Mouse (Mus musculus) kidney, embryonic 15.5 days (tissue): ENCODE measurements at regions not wholly inside any gene's neighbourhood (a gene's known extent, or its start where the extent isn't known, plus 50 kb on each side); places are given as distances from the start of the nearest gene placed in this dataset.

Experiments used
- ATAC-seq: fragments of 200-750 bp; cut with Nextera tagmentation; replicated peaks from 2 replicates; pipeline ENCODE4 v1.8.0; 2017; ENCODE audit warnings: moderate TSS enrichment; ENCODE audit not compliant: low FRiP score
- H3K27ac ChIP-seq: fragments of 300-500 bp; sonication (generic); 2 replicates; pipeline ENCODE4 v1.5.1; 2015; ENCODE audit warnings: mild to moderate bottlenecking, inconsistent platforms
- H3K27me3 ChIP-seq: fragments of 300-500 bp; sonication (generic); 2 replicates; pipeline ENCODE4 v1.6.1; 2015; ENCODE audit warnings: inconsistent platforms
- H3K36me3 ChIP-seq: fragments of 300-500 bp; sonication (generic); 2 replicates; pipeline ENCODE4 v1.6.1; 2015; ENCODE audit warnings: inconsistent platforms
- H3K4me1 ChIP-seq: fragments of 300-500 bp; sonication (generic); 2 replicates; pipeline ENCODE4 v1.6.1; 2015; ENCODE audit warnings: inconsistent platforms
- H3K4me2 ChIP-seq: fragments of 300-500 bp; sonication (generic); 2 replicates; pipeline ENCODE4 v1.6.1; 2015; ENCODE audit warnings: moderate library complexity, mild to moderate bottlenecking, inconsistent platforms
- H3K4me3 ChIP-seq: fragments of 300-500 bp; sonication (generic); replicated peaks from 2 replicates; pipeline ENCODE4 v1.5.1; 2015; ENCODE audit warnings: mild to moderate bottlenecking, inconsistent platforms
- H3K9ac ChIP-seq: fragments of 300-500 bp; sonication (generic); 2 replicates; pipeline ENCODE4 v1.6.1; 2015; ENCODE audit warnings: mild to moderate bottlenecking, inconsistent platforms
- H3K9me3 ChIP-seq: fragments of 300-500 bp; sonication (generic); replicated peaks from 2 replicates; pipeline ENCODE4 v1.6.1; 2016; ENCODE audit warnings: inconsistent platforms
- WGBS: fragments of 180-500 bp; shearing (Covaris S2); methylation state at CpG from one replicate; pipeline ENCODE4 v1.1.7; 2015; ENCODE audit warnings: mixed read lengths; 5-methylcytosine and 5-hydroxymethylcytosine counted together

- Histone ChIP-seq H3K27me3 (no peaks in the 10 kb centered on the region), H3K4me3 (no peak overlapping the region), H3K9me3 (no peaks in the 10 kb centered on the region), H3K27ac (no peak overlapping the region), H3K9ac (no peak overlapping the region), H3K4me1 (no peaks in the 10 kb centered on the region), H3K36me3 (no peaks in the 10 kb centered on the region), H3K4me2 (no peak overlapping the region)
- WGBS: 24% methylated on average over 2 of the region's 2 CpGs
- no peak for ATAC-seq
These were observed 132.4 kb upstream of the Nrsn1 start for GRCm38 (mm10) chr13:25402691-25403090.

GRCm38 (mm10) chr13:25401936-25402504 lies 131.7 kb upstream of the Nrsn1 start:
- Histone ChIP-seq H3K27ac (no peak overlapping the region), H3K9ac (no peak overlapping the region), H3K9me3 (no peaks in the 10 kb centered on the region), H3K36me3 (no peaks in the 10 kb centered on the region), H3K27me3 (no peaks in the 10 kb centered on the region), H3K4me1 (no peaks in the 10 kb centered on the region), H3K4me2 (no peak overlapping the region), H3K4me3 (no peak overlapping the region)
- 48% methylated on average over 9 of the region's 9 CpGs for WGBS
- no peak for ATAC-seq

GRCm38 (mm10) chr13:25392770-25393290 lies 122.5 kb upstream of the Nrsn1 start:
- Histone ChIP-seq H3K4me3 (no peak overlapping the region), H3K27me3 (no peaks in the 10 kb centered on the region), H3K36me3 (no peaks in the 10 kb centered on the region), H3K27ac (no peak overlapping the region), H3K4me2 (no peak overlapping the region), H3K4me1 (no peaks in the 10 kb centered on the region), H3K9ac (no peak overlapping the region), H3K9me3 (0 out of 2 replicates have a peak, but pooled peaks cover 3% of the 10 kb centered on the region)
- 52% methylated on average over 5 of the region's 5 CpGs for WGBS
- no peak for ATAC-seq

GRCm38 (mm10) chr13:25362627-25362967 lies 92.3 kb upstream of the Nrsn1 start:
- Histone ChIP-seq H3K36me3 (no peaks in the 10 kb centered on the region), H3K27ac (no peak overlapping the region), H3K9me3 (no peaks in the 10 kb centered on the region), H3K4me2 (no peak overlapping the region), H3K4me3 (no peak overlapping the region), H3K9ac (no peak overlapping the region), H3K27me3 (no peaks in the 10 kb centered on the region), H3K4me1 (no peaks in the 10 kb centered on the region)
- no peak for ATAC-seq
- 80% methylated on average over 4 of the region's 4 CpGs for WGBS

GRCm38 (mm10) chr13:25361850-25362626 lies 91.7 kb upstream of the Nrsn1 start:
- no peak for ATAC-seq
- Histone ChIP-seq H3K27ac (no peak overlapping the region), H3K4me1 (no peaks in the 10 kb centered on the region), H3K4me3 (no peak overlapping the region), H3K36me3 (no peaks in the 10 kb centered on the region), H3K27me3 (no peaks in the 10 kb centered on the region), H3K9ac (no peak overlapping the region), H3K4me2 (no peak overlapping the region), H3K9me3 (no peaks in the 10 kb centered on the region)
- 71% methylated on average over 7 of the region's 7 CpGs for WGBS

- Histone ChIP-seq H3K4me1 (no peaks in the 10 kb centered on the region), H3K27me3 (no peaks in the 10 kb centered on the region), H3K27ac (no peak overlapping the region), H3K9me3 (no peaks in the 10 kb centered on the region), H3K4me2 (no peak overlapping the region), H3K9ac (no peak overlapping the region), H3K36me3 (no peaks in the 10 kb centered on the region), H3K4me3 (no peak overlapping the region)
- WGBS: 48% methylated on average over 5 of the region's 5 CpGs
- no peak for ATAC-seq
These were observed 77.3 kb upstream of the Nrsn1 start for GRCm38 (mm10) chr13:25347558-25347957.

- H3K9me3 ChIP-seq: no peaks in the 10 kb centered on the region
- no peaks in the 10 kb centered on the region for H3K27me3 ChIP-seq
These were observed 73.0 kb upstream of the Nrsn1 start for GRCm38 (mm10) chr13:25343309-25343708.

GRCm38 (mm10) chr13:25341826-25342225 lies 71.5 kb upstream of the Nrsn1 start:
- H3K4me1 ChIP-seq: no peaks in the 10 kb centered on the region
- H3K4me3 ChIP-seq: no peak overlapping the region
- H3K9me3 ChIP-seq: no peaks in the 10 kb centered on the region
- no peak overlapping the region for H3K27ac ChIP-seq
- no peak overlapping the region for H3K9ac ChIP-seq
- H3K36me3 ChIP-seq: no peaks in the 10 kb centered on the region
- H3K4me2 ChIP-seq: no peak overlapping the region
- 90% methylated on average over 1 of the region's 1 CpGs for WGBS
- no peaks in the 10 kb centered on the region for H3K27me3 ChIP-seq
- ATAC-seq: no peak

More at GRCm38 (mm10) chr13:25343309-25343708, 73.0 kb upstream of the Nrsn1 start:
- Histone ChIP-seq H3K4me2 (no peak overlapping the region), H3K9ac (no peak overlapping the region), H3K36me3 (no peaks in the 10 kb centered on the region), H3K4me3 (no peak overlapping the region), H3K27ac (no peak overlapping the region), H3K4me1 (no peaks in the 10 kb centered on the region)
- ATAC-seq: no peak
- WGBS: 85% methylated on average over 6 of the region's 6 CpGs

- WGBS: 96% methylated on average over 1 of the region's 1 CpGs
- Histone ChIP-seq H3K9ac (no peak overlapping the region), H3K27ac (no peak overlapping the region), H3K36me3 (no peaks in the 10 kb centered on the region), H3K4me1 (no peaks in the 10 kb centered on the region), H3K4me2 (no peak overlapping the region), H3K4me3 (no peak overlapping the region), H3K9me3 (no peaks in the 10 kb centered on the region; the same call in 1 of the 2 replicates), H3K27me3 (no peaks in the 10 kb centered on the region)
- no peak for ATAC-seq
These were observed 63.5 kb upstream of the Nrsn1 start for GRCm38 (mm10) chr13:25333803-25334202.
